Mouse (Mus musculus): Measurements from ENCODE around the gene Gm3415. TPM values are rescaled to one million over a fixed set of nuclear protein-coding genes. Genes with fewer than 3 reads are reported as not detected.
"Not testable (repeated sequence)": the region's sequence is repeated elsewhere in the genome, so short reads cannot be mapped to it uniquely, and the experiment has no call there.

The Gm3415 gene
- not detected in 2 replicates for polyA plus RNA-seq (2015; fragmentation: Nextera tagmentation; extraction: Ambion mirVana)

DNA sequence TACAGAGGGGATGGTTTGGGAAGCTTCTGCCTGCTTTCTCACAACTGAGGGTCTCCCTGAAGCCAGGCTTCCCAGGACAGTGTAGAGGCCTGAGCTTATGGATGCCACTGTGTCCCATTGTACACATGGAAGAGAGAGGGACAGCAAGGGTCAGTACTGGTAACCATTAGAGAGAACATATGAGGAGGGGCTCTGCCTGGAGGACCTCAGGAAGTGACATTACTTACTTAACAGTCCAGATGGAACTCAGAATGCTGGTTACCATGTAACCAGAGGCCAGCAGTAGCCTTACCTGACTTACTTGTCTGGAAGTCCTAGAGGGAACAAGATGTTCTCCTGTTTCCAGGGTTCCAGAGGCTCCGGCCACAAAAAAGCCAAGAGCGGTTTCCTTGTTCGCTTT lies at the start of gene Gm3415:
Gene Gm3415, plus strand, starts transcription at position 301 of the 400 bp plus-strand sequence.
- not testable (repeated sequence) for DNase-seq; H3K4me1 ChIP-seq (replicated peaks); H3K4me2 ChIP-seq; H3K27ac ChIP-seq; H3K9me3 ChIP-seq (replicated peaks); H3K9ac ChIP-seq; H3K27me3 ChIP-seq; ATAC-seq (ENCODE audit: low read depth); H3K4me3 ChIP-seq (replicated peaks); H3K36me3 ChIP-seq
- WGBS (ENCODE audit: insufficient replicate concordance): no CpG with 5 or more reads among the region's 3 CpGs

DNA sequence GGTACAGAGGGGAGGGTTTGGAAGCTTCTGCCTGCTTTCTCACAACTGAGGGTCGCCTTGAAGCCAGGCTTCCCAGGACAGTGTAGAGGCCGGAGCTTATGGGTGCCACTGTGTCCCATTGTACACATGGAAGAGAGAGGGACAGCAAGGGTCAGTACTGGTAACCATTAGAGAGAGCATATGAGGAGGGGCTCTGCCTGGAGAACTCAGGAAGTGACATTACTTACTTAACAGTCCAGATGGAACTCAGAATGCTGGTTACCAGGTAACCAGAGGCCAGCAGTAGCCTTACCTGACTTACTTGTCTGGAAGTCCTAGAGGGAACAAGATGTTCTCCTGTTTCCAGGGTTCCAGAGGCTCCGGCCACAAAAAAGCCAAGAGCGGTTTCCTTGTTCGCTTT lies 42.1 kb upstream of the Gm3415 start, which contains the start of gene Gm3402:
Gene Gm3402, plus strand, starts transcription at position 301 of the 400 bp plus-strand sequence.
- not testable (repeated sequence) for H3K27ac ChIP-seq; H3K36me3 ChIP-seq; H3K27me3 ChIP-seq; H3K4me3 ChIP-seq (replicated peaks); DNase-seq; H3K4me1 ChIP-seq (replicated peaks); H3K9ac ChIP-seq; H3K9me3 ChIP-seq (replicated peaks); H3K4me2 ChIP-seq; ATAC-seq (ENCODE audit: low read depth)
- 86% methylated on average over 1 of the region's 5 CpGs for WGBS (ENCODE audit: insufficient replicate concordance)

DNA sequence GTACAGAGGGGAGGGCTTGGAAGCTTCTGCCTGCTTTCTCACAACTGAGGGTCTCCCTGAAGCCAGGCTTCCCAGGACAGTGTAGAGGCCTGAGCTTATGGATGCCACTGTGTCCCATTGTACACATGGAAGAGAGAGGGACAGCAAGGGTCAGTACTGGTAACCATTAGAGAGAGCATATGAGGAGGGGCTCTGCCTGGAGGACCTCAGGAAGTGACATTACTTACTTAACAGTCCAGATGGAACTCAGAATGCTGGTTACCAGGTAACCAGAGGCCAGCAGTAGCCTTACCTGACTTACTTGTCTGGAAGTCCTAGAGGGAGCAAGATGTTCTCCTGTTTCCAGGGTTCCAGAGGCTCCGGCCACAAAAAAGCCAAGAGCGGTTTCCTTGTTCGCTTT lies 30.4 kb upstream of the Gm3415 start, which contains the start of gene Gm3404:
Gene Gm3404, plus strand, starts transcription at position 301 of the 400 bp plus-strand sequence.
- H3K9ac ChIP-seq; DNase-seq; H3K36me3 ChIP-seq; H3K4me1 ChIP-seq (replicated peaks); H3K4me2 ChIP-seq; ATAC-seq (ENCODE audit: low read depth); H3K9me3 ChIP-seq (replicated peaks); H3K4me3 ChIP-seq (replicated peaks); H3K27me3 ChIP-seq; H3K27ac ChIP-seq: not testable (repeated sequence)
- WGBS (ENCODE audit: insufficient replicate concordance): 79% methylated on average over 3 of the region's 3 CpGs

DNA sequence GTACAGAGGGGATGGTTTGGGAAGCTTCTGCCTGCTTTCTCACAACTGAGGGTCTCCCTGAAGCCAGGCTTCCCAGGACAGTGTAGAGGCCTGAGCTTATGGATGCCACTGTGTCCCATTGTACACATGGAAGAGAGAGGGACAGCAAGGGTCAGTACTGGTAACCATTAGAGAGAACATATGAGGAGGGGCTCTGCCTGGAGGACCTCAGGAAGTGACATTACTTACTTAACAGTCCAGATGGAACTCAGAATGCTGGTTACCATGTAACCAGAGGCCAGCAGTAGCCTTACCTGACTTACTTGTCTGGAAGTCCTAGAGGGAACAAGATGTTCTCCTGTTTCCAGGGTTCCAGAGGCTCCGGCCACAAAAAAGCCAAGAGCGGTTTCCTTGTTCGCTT lies 18.6 kb upstream of the Gm3415 start, which contains the start of gene Gm3409:
Gene Gm3409, plus strand, starts transcription at position 301 of the 400 bp plus-strand sequence.
- 75% methylated on average over 2 of the region's 3 CpGs for WGBS (ENCODE audit: insufficient replicate concordance)

DNA sequence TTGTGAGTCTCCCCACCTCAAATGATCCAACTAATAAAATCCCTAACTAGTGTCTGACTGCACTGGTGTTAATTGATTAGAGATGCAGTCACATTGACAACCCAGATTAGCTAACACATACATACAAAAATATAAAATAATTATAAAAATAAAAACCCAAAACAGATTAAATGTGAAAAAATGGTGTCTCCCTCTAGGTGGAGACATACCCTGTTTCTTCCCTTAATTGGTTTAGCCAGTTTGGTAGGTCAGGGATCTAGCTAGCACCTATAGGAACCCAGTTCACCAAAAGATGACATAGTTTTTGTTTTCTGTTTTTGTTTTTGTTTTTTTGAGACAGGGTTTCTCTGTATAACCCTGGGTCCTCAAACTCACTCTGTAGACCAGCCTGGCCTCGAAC lies 8.3 kb downstream of the Gm3415 start:
- Histone ChIP-seq H3K27me3 (no peaks in the 10 kb centered on the region), H3K4me3 (replicated peaks) (no peak overlapping the region), H3K4me2 (no peak overlapping the region), H3K36me3 (no peaks in the 10 kb centered on the region), H3K27ac (no peak overlapping the region), H3K9me3 (replicated peaks) (no peaks in the 10 kb centered on the region), H3K9ac (no peak overlapping the region), H3K4me1 (replicated peaks) (no peaks in the 10 kb centered on the region)
- ATAC-seq (ENCODE audit: low read depth) (no peak), DNase-seq (no peak)
- 33% methylated on average over 1 of the region's 1 CpGs for WGBS (ENCODE audit: insufficient replicate concordance)

More for the DNA sequence above, 18.6 kb upstream of the Gm3415 start, which contains the start of gene Gm3409:
- ATAC-seq (ENCODE audit: low read depth); H3K27me3 ChIP-seq; H3K4me1 ChIP-seq (replicated peaks); H3K36me3 ChIP-seq; H3K27ac ChIP-seq; H3K9ac ChIP-seq; H3K9me3 ChIP-seq (replicated peaks); DNase-seq; H3K4me2 ChIP-seq; H3K4me3 ChIP-seq (replicated peaks): not testable (repeated sequence)

DNA sequence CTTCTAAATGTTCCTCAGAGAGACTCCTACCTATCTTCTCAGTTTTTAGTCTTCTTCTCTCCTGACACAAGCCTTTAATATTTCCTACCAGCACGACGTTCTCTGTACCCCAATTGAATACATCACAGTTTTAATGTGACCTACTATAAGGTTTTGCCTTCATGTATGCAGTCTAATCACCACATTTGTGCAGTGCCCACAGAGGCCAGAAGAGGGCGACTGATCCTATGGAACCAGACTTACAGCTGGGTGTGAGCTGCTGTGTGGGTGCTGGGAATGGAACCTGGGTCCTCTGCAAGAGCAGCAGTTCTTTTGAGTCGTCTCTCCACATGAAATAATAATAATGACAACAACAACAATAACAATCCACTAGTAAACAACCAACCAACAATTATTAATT lies 11.1 kb downstream of the Gm3415 start:
- no peak overlapping the region for H3K4me2 ChIP-seq
- no peak overlapping the region for H3K9ac ChIP-seq
- H3K27me3 ChIP-seq: no peaks in the 10 kb centered on the region
- no peaks in the 10 kb centered on the region for H3K4me1 ChIP-seq (replicated peaks)
- H3K36me3 ChIP-seq: no peaks in the 10 kb centered on the region
- H3K27ac ChIP-seq: no peak overlapping the region
- DNase-seq (no peak), ATAC-seq (ENCODE audit: low read depth) (no peak)
- WGBS (ENCODE audit: insufficient replicate concordance): 33% methylated on average over 4 of the region's 4 CpGs
- no peak overlapping the region for H3K4me3 ChIP-seq (replicated peaks)
- no peaks in the 10 kb centered on the region for H3K9me3 ChIP-seq (replicated peaks)

DNA sequence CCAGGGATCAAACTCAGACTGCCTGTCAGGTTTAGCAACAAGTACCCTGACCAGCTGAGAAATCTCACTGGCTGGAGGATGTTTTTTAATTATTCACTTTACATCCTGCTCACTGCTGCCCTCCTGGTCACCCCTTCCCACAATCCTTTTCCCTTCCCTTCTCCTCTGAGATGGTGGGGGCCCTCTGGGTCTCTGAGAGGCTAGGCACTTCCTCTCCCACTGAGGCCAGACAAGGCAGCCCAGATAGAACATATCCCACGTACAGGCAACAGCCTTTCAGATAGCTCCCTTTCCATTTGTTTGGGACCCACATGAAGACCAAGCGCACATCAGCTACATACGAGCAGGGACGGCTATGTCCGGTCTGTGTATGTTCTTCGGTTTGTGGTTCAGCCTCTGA lies 14.2 kb downstream of the Gm3415 start:
- DNase-seq: not testable (repeated sequence)
- 65% methylated on average over 6 of the region's 6 CpGs for WGBS (ENCODE audit: insufficient replicate concordance)

DNA sequence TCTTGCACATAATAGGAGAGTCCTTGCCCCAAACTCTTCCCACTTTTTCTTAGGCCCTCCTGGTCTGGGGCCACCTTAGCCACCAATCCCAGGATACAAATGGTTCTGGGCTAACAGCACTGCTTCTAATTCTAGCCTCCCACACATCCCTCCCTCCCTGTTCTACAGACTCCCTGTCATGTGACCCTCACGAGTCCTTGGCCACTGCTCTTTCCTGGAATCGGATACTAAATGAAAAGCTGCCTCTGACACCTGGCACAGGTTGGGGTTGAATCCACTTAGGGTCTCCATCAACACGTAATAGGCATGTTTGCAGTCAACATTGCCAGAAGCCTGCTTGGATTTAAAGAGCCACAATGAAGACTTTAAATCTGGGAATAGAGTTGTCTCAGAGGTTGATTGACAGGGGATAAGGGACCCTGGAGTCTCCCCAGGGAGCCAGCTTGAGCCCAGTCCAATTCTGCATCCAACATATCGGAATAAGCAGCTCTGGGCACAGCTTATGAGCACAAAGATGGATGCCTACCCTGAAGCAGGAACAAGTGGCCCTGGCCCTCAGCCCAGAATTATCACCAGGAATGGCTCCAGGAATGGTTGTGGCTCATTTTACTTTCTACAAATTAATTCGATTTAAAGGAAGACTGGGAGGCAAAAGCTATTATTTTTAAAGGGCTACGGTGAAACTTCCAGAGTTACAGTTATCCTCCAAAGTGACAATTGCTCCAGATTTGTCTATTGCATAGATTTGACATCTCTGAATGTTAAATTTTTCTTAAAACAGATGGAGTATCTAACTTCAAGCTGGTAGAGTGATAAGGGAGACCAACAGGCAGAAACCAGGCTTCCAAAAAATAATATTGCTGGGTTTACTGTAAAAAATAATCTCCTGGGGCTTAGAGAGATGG lies 16.1 kb downstream of the Gm3415 start:
- not testable (repeated sequence) for H3K27me3 ChIP-seq; H3K27ac ChIP-seq; H3K36me3 ChIP-seq; H3K9ac ChIP-seq; ATAC-seq (ENCODE audit: low read depth); H3K4me2 ChIP-seq; H3K9me3 ChIP-seq (replicated peaks); H3K4me1 ChIP-seq (replicated peaks); H3K4me3 ChIP-seq (replicated peaks); DNase-seq
- WGBS (ENCODE audit: insufficient replicate concordance): 53% methylated on average over 6 of the region's 6 CpGs

More for the DNA sequence above, 14.2 kb downstream of the Gm3415 start:
- H3K36me3 ChIP-seq; H3K9ac ChIP-seq; ATAC-seq (ENCODE audit: low read depth); H3K27me3 ChIP-seq; H3K4me2 ChIP-seq; H3K27ac ChIP-seq; H3K4me3 ChIP-seq (replicated peaks); H3K9me3 ChIP-seq (replicated peaks); H3K4me1 ChIP-seq (replicated peaks): not testable (repeated sequence)

DNA sequence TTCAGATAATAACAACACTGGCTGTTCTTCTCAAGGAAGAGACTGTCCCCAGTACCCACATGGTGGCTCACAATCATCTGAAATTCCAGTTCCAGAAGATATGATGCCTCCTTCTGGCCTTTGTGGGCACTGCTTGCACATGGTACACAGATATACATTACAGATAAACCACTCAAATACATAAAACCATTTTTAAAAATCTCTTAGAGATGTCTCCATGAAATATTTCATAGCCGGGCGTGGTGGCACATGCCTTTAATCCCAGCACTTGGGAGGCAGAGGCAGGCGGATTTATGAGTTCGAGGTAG lies 16.8 kb downstream of the Gm3415 start:
- H3K9me3 ChIP-seq (replicated peaks); H3K4me3 ChIP-seq (replicated peaks); ATAC-seq (ENCODE audit: low read depth); H3K36me3 ChIP-seq; DNase-seq; H3K4me1 ChIP-seq (replicated peaks); H3K4me2 ChIP-seq; H3K27me3 ChIP-seq; H3K27ac ChIP-seq; H3K9ac ChIP-seq: not testable (repeated sequence)
- 60% methylated on average over 4 of the region's 4 CpGs for WGBS (ENCODE audit: insufficient replicate concordance)

DNA sequence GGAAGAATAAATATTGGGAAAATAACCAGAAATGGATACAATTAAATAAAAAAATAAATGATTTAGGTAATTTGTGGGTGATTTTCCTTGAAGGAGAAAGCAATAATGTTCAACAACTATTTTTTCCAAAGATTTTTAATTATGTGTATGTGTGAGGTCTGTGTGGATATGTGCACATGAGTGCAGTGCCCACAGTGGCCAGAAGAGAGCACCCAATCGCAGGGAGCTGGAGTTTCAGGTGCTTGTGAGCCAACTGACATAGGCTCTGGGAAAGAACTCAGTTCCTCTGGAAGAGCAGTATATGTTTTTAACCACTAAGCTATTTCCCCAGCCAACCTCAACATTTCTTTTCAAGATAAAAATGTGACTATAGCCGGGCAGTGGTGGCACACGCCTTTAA lies 20.7 kb downstream of the Gm3415 start:
- 66% methylated on average over 3 of the region's 3 CpGs for WGBS (ENCODE audit: insufficient replicate concordance)
- Histone ChIP-seq H3K27ac (no peak overlapping the region), H3K9ac (no peak overlapping the region), H3K4me1 (replicated peaks) (no peaks in the 10 kb centered on the region), H3K27me3 (peaks cover 1% of the 10 kb centered on the region; the same call in 1 of the 2 replicates), H3K4me3 (replicated peaks) (no peak overlapping the region), H3K4me2 (no peak overlapping the region), H3K9me3 (replicated peaks) (no peaks in the 10 kb centered on the region), H3K36me3 (no peaks in the 10 kb centered on the region)
- DNase-seq (no peak), ATAC-seq (ENCODE audit: low read depth) (no peak)

DNA sequence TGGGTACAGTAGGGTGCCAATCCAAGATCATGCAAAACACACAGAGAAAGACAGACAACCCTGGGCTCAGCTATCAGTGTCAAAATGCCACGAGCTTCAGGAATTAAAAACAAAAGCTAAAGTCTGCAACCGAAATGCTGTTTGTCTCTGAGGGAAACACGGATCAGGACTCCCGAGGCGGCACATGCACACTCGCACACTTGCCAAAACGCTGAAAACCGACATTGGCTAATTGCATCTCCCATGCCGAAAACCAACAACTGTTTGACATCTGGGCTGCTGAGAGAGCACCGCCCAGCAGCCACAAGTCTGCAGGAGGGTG lies 28.2 kb downstream of the Gm3415 start:
- Histone ChIP-seq H3K4me3 (replicated peaks) (peak overlapping the region; percentile 50), H3K4me1 (replicated peaks) (0 out of 2 replicates have a peak, but pooled peaks cover 3% of the 10 kb centered on the region), H3K27ac (no peak overlapping the region), H3K27me3 (peaks cover 46% of the 10 kb centered on the region), H3K36me3 (no peaks in the 10 kb centered on the region), H3K9me3 (replicated peaks) (no peaks in the 10 kb centered on the region), H3K4me2 (peak overlapping the region; percentile 70), H3K9ac (no peak overlapping the region)
- WGBS (ENCODE audit: insufficient replicate concordance): 9% methylated on average over 10 of the region's 10 CpGs
- DNase-seq: no peak
- no peak for ATAC-seq (ENCODE audit: low read depth)
